Mouse (Mus musculus): ENCODE data around the gene Nrip1.

Gene Nrip1

GRCm38 (mm10) chr16:76344761-76345368 lies 28.8 kb downstream of the Nrip1 start:
- no peak for DNase-seq

GRCm38 (mm10) chr16:76344030-76344429 lies 29.6 kb downstream of the Nrip1 start:
- no peak for DNase-seq

GRCm38 (mm10) chr16:76341636-76342035 lies 32.0 kb downstream of the Nrip1 start:
- no peak for DNase-seq

GRCm38 (mm10) chr16:76339256-76339655 lies 34.4 kb downstream of the Nrip1 start:
- no peak for DNase-seq

- DNase-seq, result no peak
Observed at GRCm38 (mm10) chr16:76337351-76337750, 36.3 kb downstream of the Nrip1 start.

GRCm38 (mm10) chr16:76336932-76337331 lies 36.7 kb downstream of the Nrip1 start:
- DNase-seq, result no peak

GRCm38 (mm10) chr16:76335913-76336312 lies 37.7 kb downstream of the Nrip1 start:
- no peak for DNase-seq

GRCm38 (mm10) chr16:76332127-76332526 lies 41.5 kb downstream of the Nrip1 start:
- no peak for DNase-seq

DNA sequence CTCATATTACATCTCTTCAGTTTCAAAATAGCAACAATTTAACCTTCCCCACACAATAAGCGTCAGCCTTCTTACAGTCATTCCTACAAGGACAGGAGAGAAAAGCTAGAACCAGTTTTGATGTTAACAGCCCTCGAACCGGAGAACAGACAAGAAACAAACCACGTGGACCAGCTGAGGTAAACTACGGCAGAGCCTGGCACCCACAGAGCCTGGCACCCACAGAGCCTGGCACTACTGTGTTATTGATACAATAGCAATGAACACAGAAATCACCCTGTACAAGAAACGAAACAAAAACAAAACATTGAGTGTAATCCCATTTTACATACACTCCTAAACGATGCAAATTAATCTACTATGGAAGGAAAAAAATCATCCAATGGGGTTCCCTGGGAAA lies 42.4 kb downstream of the Nrip1 start:
- no peak for DNase-seq

- DNase-seq, result no peak
Observed at GRCm38 (mm10) chr16:76325315-76325710, 48.3 kb downstream of the Nrip1 start.

- DNase-seq, result no peak
Observed at GRCm38 (mm10) chr16:76324411-76325314, 49.0 kb downstream of the Nrip1 start.

DNA sequence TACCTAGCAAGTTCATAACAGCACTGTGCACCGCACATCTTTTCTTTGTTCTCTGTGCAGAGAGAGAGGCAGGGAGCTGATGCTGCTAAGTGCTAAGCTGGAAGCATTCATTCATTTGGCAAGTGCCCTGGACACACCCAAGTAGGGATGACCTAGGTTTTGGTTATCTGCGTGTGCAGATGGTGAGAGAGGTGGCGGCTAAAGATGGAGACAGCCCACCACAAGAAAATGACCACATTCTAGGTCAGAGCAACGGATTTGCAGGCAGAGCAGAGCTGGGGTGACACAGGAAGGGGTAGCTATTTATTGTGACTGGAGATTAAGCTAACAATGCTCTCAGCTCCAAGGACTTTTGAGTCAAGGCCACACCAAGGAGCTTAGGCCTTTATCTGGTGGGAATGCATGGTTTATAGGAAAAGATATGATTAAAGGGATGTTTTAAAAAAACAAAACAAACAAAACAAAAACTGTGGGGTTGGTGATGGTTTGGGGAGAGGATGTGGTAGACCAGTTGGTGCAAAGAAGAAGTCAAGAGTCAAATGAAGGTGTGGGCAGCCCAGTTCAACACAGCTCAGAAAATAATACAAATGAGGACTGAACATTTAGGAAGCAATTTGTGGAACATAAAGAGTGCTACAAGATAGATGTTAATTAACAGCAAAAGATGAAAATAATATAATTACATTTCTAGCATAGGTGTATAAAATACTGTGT lies 49.9 kb downstream of the Nrip1 start:
- DNase-seq, result no peak

GRCm38 (mm10) chr16:76323141-76323540 lies 50.5 kb downstream of the Nrip1 start:
- DNase-seq, result no peak

DNA sequence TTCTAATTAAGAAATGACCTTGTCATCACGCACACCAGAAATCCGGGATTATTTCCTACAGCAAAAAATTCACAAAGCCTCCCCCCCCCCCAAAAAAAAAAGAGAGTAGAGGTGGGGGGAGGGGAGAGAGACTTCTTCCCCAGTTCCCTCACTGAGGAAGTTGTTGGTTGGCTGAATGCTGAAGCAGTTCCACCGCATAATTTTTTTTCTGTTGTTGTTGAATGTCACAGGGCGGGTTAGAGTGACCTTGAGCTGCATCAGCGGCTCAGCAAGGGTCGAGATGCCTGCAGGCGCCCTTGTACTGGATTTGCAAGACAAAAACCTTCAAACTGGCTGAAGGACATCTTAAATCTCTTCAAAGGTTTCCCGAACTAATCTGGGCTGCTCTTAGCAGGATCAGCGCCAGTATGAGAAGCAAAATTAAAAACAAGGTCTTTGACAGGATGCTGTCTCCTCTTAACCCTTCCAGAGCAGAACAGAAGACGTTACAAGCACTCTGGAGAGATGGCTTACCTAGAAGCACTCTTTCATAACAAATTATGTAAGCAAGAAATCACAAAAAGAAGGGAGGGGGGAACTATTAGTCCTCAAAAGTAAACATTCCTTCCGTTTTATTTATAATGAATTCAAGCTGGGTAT lies 52.0 kb downstream of the Nrip1 start:
- no peak for DNase-seq

- DNase-seq, result no peak
Observed at GRCm38 (mm10) chr16:76320118-76320473, 53.5 kb downstream of the Nrip1 start.

- no peak for DNase-seq
Observed at GRCm38 (mm10) chr16:76319364-76320117, 54.1 kb downstream of the Nrip1 start.

- DNase-seq, result no peak
Observed at GRCm38 (mm10) chr16:76318331-76318922, 55.2 kb downstream of the Nrip1 start.

- no peak for DNase-seq
Observed at GRCm38 (mm10) chr16:76316940-76317822, 56.4 kb downstream of the Nrip1 start.

DNA sequence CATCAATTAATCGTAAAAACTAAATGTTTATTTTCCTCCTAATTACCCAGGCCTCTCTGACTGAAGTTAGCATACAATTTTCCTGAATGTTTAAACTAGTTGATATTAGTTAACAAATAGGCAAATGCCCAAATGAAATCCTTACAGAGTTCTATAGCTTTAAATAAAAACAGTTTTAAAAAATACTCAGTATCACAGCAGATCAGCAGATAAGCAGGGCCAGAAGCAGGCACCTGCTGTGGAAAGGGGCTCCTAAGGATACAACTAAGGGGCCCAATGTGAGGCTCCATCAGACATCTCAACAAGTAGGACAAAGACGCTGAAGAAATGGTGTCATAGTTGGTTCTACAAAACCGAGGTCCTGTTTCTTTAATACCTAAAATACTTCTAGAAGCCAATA lies 58.0 kb downstream of the Nrip1 start:
- no peak for DNase-seq

DNA sequence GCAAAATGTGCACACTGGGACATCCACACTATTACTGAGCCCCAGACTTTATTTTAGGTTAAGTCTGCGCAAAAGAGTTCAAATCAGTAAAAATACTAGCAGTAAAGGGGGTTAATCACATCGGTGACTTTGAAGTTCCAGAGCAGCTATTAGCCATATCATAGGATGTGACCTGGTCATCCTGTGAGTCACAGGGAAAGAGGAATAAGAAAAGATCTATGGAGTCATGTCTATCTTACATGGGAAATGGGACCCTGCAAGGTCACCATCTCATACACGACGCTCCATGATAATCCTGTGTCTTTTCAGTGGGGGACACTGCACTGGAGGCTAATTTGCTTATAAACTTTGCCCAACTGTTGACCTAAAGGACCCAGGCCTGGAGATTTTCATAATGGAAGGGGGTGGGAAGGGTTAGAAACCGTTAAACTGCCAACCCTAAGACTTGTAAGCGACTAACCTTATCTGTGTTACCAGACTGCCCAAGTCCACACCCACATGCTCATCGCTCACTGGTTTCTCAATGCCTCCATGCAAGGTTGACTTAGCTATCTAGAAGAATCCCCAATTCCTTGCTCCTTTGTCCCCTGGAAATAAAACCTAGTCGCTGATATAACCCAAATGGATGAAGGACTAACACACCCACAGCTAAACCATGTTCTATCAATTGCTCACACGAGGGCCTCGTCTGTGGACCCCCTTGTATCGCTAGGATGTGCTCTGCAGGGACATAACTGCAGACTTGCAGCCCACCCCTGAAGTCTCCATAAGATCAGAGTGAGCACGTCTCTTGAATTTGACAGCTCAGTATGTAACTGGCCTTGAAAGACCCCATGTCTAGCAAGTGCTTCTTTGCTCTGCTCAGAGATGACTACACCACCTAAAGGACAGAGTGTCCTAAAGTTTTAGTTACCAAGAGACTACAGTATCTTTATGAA lies 59.3 kb downstream of the Nrip1 start:
- DNase-seq, result no peak
